Mouse (Mus musculus): ENCODE measurements around the gene Ssc4d.
A peak's percentile ranks its signal among the peaks of the same experiment; 100 is the strongest.

Ssc4d gene

GRCm38 (mm10) chr5:135945916-135946408 lies 28.4 kb downstream of the Ssc4d start:
- DNase-seq (ENCODE audit: extremely low read depth, insufficient read length, low spot score), result peak; percentile 85

- DNase-seq (ENCODE audit: extremely low read depth, insufficient read length, low spot score), result no peak
These were observed 31.6 kb downstream of the Ssc4d start for GRCm38 (mm10) chr5:135942710-135943109.

GRCm38 (mm10) chr5:135940587-135940986 lies 33.7 kb downstream of the Ssc4d start:
- DNase-seq (ENCODE audit: extremely low read depth, insufficient read length, low spot score), result no peak

- DNase-seq (ENCODE audit: extremely low read depth, insufficient read length, low spot score), result no peak
These were observed 38.6 kb downstream of the Ssc4d start for GRCm38 (mm10) chr5:135935641-135936190.

- no peak for DNase-seq (ENCODE audit: extremely low read depth, insufficient read length, low spot score)
These were observed 39.2 kb downstream of the Ssc4d start for GRCm38 (mm10) chr5:135935176-135935523.

GRCm38 (mm10) chr5:135934481-135935175 lies 39.7 kb downstream of the Ssc4d start, which contains the start of gene Ywhag:
Ywhag (minus strand) TSS chr5:135934616.
- DNase-seq (ENCODE audit: extremely low read depth, insufficient read length, low spot score), result peak; percentile 98

- DNase-seq (ENCODE audit: extremely low read depth, insufficient read length, low spot score), result no peak
These were observed 40.4 kb downstream of the Ssc4d start for GRCm38 (mm10) chr5:135933900-135934441.

GRCm38 (mm10) chr5:135933222-135933899 lies 41.0 kb downstream of the Ssc4d start:
- DNase-seq (ENCODE audit: extremely low read depth, insufficient read length, low spot score), result no peak

GRCm38 (mm10) chr5:135932359-135932758 lies 42.0 kb downstream of the Ssc4d start:
- no peak for DNase-seq (ENCODE audit: extremely low read depth, insufficient read length, low spot score)

- DNase-seq (ENCODE audit: extremely low read depth, insufficient read length, low spot score), result no peak
These were observed 42.8 kb downstream of the Ssc4d start for GRCm38 (mm10) chr5:135931526-135931925.

- DNase-seq (ENCODE audit: extremely low read depth, insufficient read length, low spot score), result no peak
These were observed 44.5 kb downstream of the Ssc4d start for GRCm38 (mm10) chr5:135929685-135930424.

- DNase-seq (ENCODE audit: extremely low read depth, insufficient read length, low spot score), result no peak
These were observed 50.4 kb downstream of the Ssc4d start for GRCm38 (mm10) chr5:135923901-135924300.

- no peak for DNase-seq (ENCODE audit: extremely low read depth, insufficient read length, low spot score)
These were observed 54.4 kb downstream of the Ssc4d start for GRCm38 (mm10) chr5:135919902-135920301.

- DNase-seq (ENCODE audit: extremely low read depth, insufficient read length, low spot score), result no peak
These were observed 55.7 kb downstream of the Ssc4d start for GRCm38 (mm10) chr5:135918593-135918992.

GRCm38 (mm10) chr5:135918059-135918437 lies 56.3 kb downstream of the Ssc4d start:
- DNase-seq (ENCODE audit: extremely low read depth, insufficient read length, low spot score), result no peak

GRCm38 (mm10) chr5:135917327-135918058 lies 56.8 kb downstream of the Ssc4d start:
- no peak for DNase-seq (ENCODE audit: extremely low read depth, insufficient read length, low spot score)

GRCm38 (mm10) chr5:135916601-135917000 lies 57.7 kb downstream of the Ssc4d start:
- DNase-seq (ENCODE audit: extremely low read depth, insufficient read length, low spot score), result no peak

GRCm38 (mm10) chr5:135916051-135916565 lies 58.2 kb downstream of the Ssc4d start:
- DNase-seq (ENCODE audit: extremely low read depth, insufficient read length, low spot score), result no peak

GRCm38 (mm10) chr5:135914156-135914555 lies 60.2 kb downstream of the Ssc4d start:
- DNase-seq (ENCODE audit: extremely low read depth, insufficient read length, low spot score), result no peak

GRCm38 (mm10) chr5:135913201-135913600 lies 61.1 kb downstream of the Ssc4d start:
- DNase-seq (ENCODE audit: extremely low read depth, insufficient read length, low spot score), result no peak
